Mouse (Mus musculus) urinary bladder, adult 2 months (tissue): ENCODE results near the gene Mvk. TPM values are rescaled to one million over a fixed set of nuclear protein-coding genes. Genes with fewer than 3 reads are reported as not detected.

ENCODE experiments used
- DNase-seq: peaks from one replicate; pipeline ENCODE4 v3.0.0; 2022; ENCODE audit warnings: low spot score
- polyA plus RNA-seq: library from polyadenylated mRNA; depleted of rRNA; stranded (reverse); fragments of >200 nt; gene quantifications from 2 replicates; pipeline ENCODE4 v1.2.3, GENCODE M21; 2012

The Mvk gene
- polyA plus RNA-seq, 1 experiment = 30.2 TPM

- DNase-seq = no peak
Measured at GRCm38 (mm10) chr5:114456995-114457605, 13.0 kb downstream of the Mvk start.

- peak; percentile 55 for DNase-seq
Measured at GRCm38 (mm10) chr5:114461238-114461637, 17.2 kb downstream of the Mvk start.

GRCm38 (mm10) chr5:114462067-114463040 lies 18.3 kb downstream of the Mvk start:
- no peak for DNase-seq

- no peak for DNase-seq
Measured at GRCm38 (mm10) chr5:114464561-114464960, 20.5 kb downstream of the Mvk start.

GRCm38 (mm10) chr5:114465641-114466040 lies 21.6 kb downstream of the Mvk start:
- no peak for DNase-seq

- DNase-seq = no peak
Measured at GRCm38 (mm10) chr5:114467019-114467418, 22.9 kb downstream of the Mvk start.

GRCm38 (mm10) chr5:114467430-114467829 lies 23.4 kb downstream of the Mvk start:
- DNase-seq = no peak

GRCm38 (mm10) chr5:114468007-114468406 lies 23.9 kb downstream of the Mvk start:
- no peak for DNase-seq

- no peak for DNase-seq
Measured at GRCm38 (mm10) chr5:114470359-114470758, 26.3 kb downstream of the Mvk start.

GRCm38 (mm10) chr5:114474741-114475491 lies 30.8 kb downstream of the Mvk start:
- DNase-seq = no peak

GRCm38 (mm10) chr5:114478267-114478666 lies 34.2 kb downstream of the Mvk start:
- DNase-seq = no peak

- DNase-seq = no peak
Measured at GRCm38 (mm10) chr5:114482587-114483011, 38.5 kb downstream of the Mvk start.

GRCm38 (mm10) chr5:114485685-114486084 lies 41.6 kb downstream of the Mvk start:
- DNase-seq = no peak

GRCm38 (mm10) chr5:114489570-114489969 lies 45.5 kb downstream of the Mvk start:
- DNase-seq = no peak

GRCm38 (mm10) chr5:114490241-114490640 lies 46.2 kb downstream of the Mvk start:
- no peak for DNase-seq

- no peak for DNase-seq
Measured at GRCm38 (mm10) chr5:114494761-114495160, 50.7 kb downstream of the Mvk start.

- no peak for DNase-seq
Measured at GRCm38 (mm10) chr5:114501252-114501651, 57.2 kb downstream of the Mvk start.

GRCm38 (mm10) chr5:114504826-114505225 lies 60.8 kb downstream of the Mvk start:
- DNase-seq = no peak

GRCm38 (mm10) chr5:114505260-114506085 lies 61.4 kb downstream of the Mvk start:
- DNase-seq = no peak

GRCm38 (mm10) chr5:114507394-114507793 lies 63.3 kb downstream of the Mvk start:
- no peak for DNase-seq

- DNase-seq = no peak
Measured at GRCm38 (mm10) chr5:114507964-114508363, 63.9 kb downstream of the Mvk start.
